Mouse (Mus musculus) stomach, postnatal 0 days (tissue): Measurements from ENCODE around the gene Slc25a19. TPM values are rescaled to one million over a fixed set of nuclear protein-coding genes. Genes with fewer than 3 reads are reported as not detected.

Source experiments
- ATAC-seq: fragments of 200-750 bp; cut with Nextera tagmentation; 2 replicates; pipeline ENCODE4 v1.8.0; 2017; ENCODE audit not compliant: low FRiP score, low TSS enrichment
- DNase-seq: peaks from one replicate; pipeline ENCODE4 v3.0.0-alpha.2; 2016; ENCODE audit warnings: low spot score
- H3K27ac ChIP-seq: fragments of 300-500 bp; sonication (generic); replicated peaks from 2 replicates; pipeline ENCODE4 v1.5.1; 2014; ENCODE audit warnings: mild to moderate bottlenecking, control low read depth
- H3K27me3 ChIP-seq: fragments of 300-500 bp; sonication (generic); 2 replicates; pipeline ENCODE4 v1.6.1; 2014; ENCODE audit warnings: low read length; ENCODE audit not compliant: control insufficient read depth, insufficient read depth
- H3K36me3 ChIP-seq: fragments of 300-500 bp; sonication (generic); 2 replicates; pipeline ENCODE4 v1.6.1; 2014; ENCODE audit warnings: low read length, mixed read lengths; ENCODE audit not compliant: control insufficient read depth, insufficient read depth
- H3K4me1 ChIP-seq: fragments of 300-500 bp; sonication (generic); replicated peaks from 2 replicates; pipeline ENCODE4 v1.6.1; 2014; ENCODE audit warnings: antibody characterized with exemption; ENCODE audit not compliant: control insufficient read depth, insufficient read depth
- H3K4me2 ChIP-seq: fragments of 300-500 bp; sonication (generic); replicated peaks from 2 replicates; pipeline ENCODE4 v1.6.1; 2014; ENCODE audit warnings: low read depth, mild to moderate bottlenecking, control low read depth, moderate library complexity
- H3K4me3 ChIP-seq: fragments of 300-500 bp; sonication (generic); 2 replicates; pipeline ENCODE4 v1.5.1; 2014; ENCODE audit warnings: low read depth, low read length, control low read depth
- H3K9ac ChIP-seq: fragments of 300-500 bp; sonication (generic); 2 replicates; pipeline ENCODE4 v1.6.1; 2014; ENCODE audit warnings: mild to moderate bottlenecking, low read length, control low read depth, mixed read lengths
- H3K9me3 ChIP-seq: fragments of 300-500 bp; sonication (generic); 2 replicates; pipeline ENCODE4 v1.6.1; 2016; ENCODE audit warnings: low read length; ENCODE audit not compliant: control insufficient read depth
- CTCF ChIP-seq: IDR thresholded peaks from 2 replicates; pipeline ENCODE4 v1.5.1; 2016; ENCODE audit warnings: antibody characterized with exemption, low read depth, mild to moderate bottlenecking, moderate library complexity
- EP300 ChIP-seq: optimal IDR thresholded peaks from 2 replicates; pipeline ENCODE3; 2016; ENCODE audit warnings: antibody characterized with exemption
- WGBS: fragments of 180-500 bp; shearing (Covaris S2); extraction: QIAGEN DNeasy Blood & Tissue Kit; methylation state at CpG from one replicate; pipeline ENCODE4 v1.1.7; 2014; 5-methylcytosine and 5-hydroxymethylcytosine counted together
- polyA plus RNA-seq: library from polyadenylated mRNA; unstranded; fragments of >200 nt; fragmentation: Nextera tagmentation; extraction: Ambion mirVana; gene quantifications from 2 replicates; pipeline ENCODE4 v1.2.1, GENCODE M21; 2015

Slc25a19 gene
- polyA plus RNA-seq, 1 experiment from 2014 or later, result 14.0 TPM

- ATAC-seq, result no peak
- TF ChIP-seq EP300, result no peak
- TF ChIP-seq CTCF, result no peak
- no peak for DNase-seq
- H3K9me3 ChIP-seq, result no peaks in the 10 kb centered on the region
- H3K27me3 ChIP-seq, result no peaks in the 10 kb centered on the region
- H3K9ac ChIP-seq, result no peak overlapping the region
- H3K4me2 ChIP-seq, result no peak overlapping the region
- WGBS, result 56% methylated on average over 6 of the region's 6 CpGs
- H3K27ac ChIP-seq, result no peak overlapping the region
- peaks cover 5% of the 10 kb centered on the region; the same call in 1 of the 2 replicates for H3K4me1 ChIP-seq
- peaks cover 18% of the 10 kb centered on the region; the same call in 1 of the 2 replicates for H3K36me3 ChIP-seq
- no peak overlapping the region; the same call in 1 of the 2 replicates for H3K4me3 ChIP-seq
These were observed 16.9 kb downstream of the Slc25a19 start for GRCm38 (mm10) chr11:115611173-115611572.

GRCm38 (mm10) chr11:115609576-115609975 lies 18.5 kb downstream of the Slc25a19 start:
- Histone ChIP-seq H3K4me2 (no peak overlapping the region), H3K4me1 (peaks cover 5% of the 10 kb centered on the region; the same call in 1 of the 2 replicates), H3K9me3 (no peaks in the 10 kb centered on the region), H3K4me3 (no peak overlapping the region), H3K27me3 (no peaks in the 10 kb centered on the region), H3K9ac (no peak overlapping the region), H3K36me3 (peaks cover 18% of the 10 kb centered on the region; the same call in 1 of the 2 replicates), H3K27ac (no peak overlapping the region)
- TF ChIP-seq EP300 (no peak), CTCF (no peak)
- DNase-seq (no peak), ATAC-seq (no peak)
- WGBS, result 56% methylated on average over 3 of the region's 3 CpGs

GRCm38 (mm10) chr11:115608421-115609399 lies 19.4 kb downstream of the Slc25a19 start:
- ATAC-seq (no peak), DNase-seq (no peak)
- peaks cover 5% of the 10 kb centered on the region; the same call in 1 of the 2 replicates for H3K4me1 ChIP-seq
- H3K27me3 ChIP-seq, result no peaks in the 10 kb centered on the region
- no peak overlapping the region for H3K9ac ChIP-seq
- H3K36me3 ChIP-seq, result peaks cover 18% of the 10 kb centered on the region; the same call in 1 of the 2 replicates
- H3K27ac ChIP-seq, result no peak overlapping the region
- WGBS, result 76% methylated on average over 23 of the region's 23 CpGs
- H3K4me3 ChIP-seq, result no peak overlapping the region
- TF ChIP-seq EP300 (no peak), CTCF (no peak)
- no peaks in the 10 kb centered on the region for H3K9me3 ChIP-seq
- no peak overlapping the region for H3K4me2 ChIP-seq

GRCm38 (mm10) chr11:115606733-115607132 lies 21.4 kb downstream of the Slc25a19 start:
- H3K4me3 ChIP-seq, result no peak overlapping the region
- TF ChIP-seq EP300 (no peak), CTCF (no peak)
- no peak overlapping the region for H3K4me2 ChIP-seq
- H3K27me3 ChIP-seq, result no peaks in the 10 kb centered on the region
- no peak overlapping the region for H3K9ac ChIP-seq
- H3K36me3 ChIP-seq, result peaks cover 18% of the 10 kb centered on the region; the same call in 1 of the 2 replicates
- H3K27ac ChIP-seq, result no peak overlapping the region
- no peaks in the 10 kb centered on the region for H3K9me3 ChIP-seq
- H3K4me1 ChIP-seq, result peaks cover 3% of the 10 kb centered on the region; the same call in 1 of the 2 replicates
- ATAC-seq, result no peak
- no peak for DNase-seq
- WGBS, result 94% methylated on average over 18 of the region's 18 CpGs

GRCm38 (mm10) chr11:115604304-115604696 lies 23.8 kb downstream of the Slc25a19 start:
- WGBS, result 2% methylated on average over 26 of the region's 26 CpGs
- Histone ChIP-seq H3K4me1 (no peaks in the 10 kb centered on the region), H3K27me3 (no peaks in the 10 kb centered on the region), H3K4me3 (peak overlapping the region; percentile 96), H3K27ac (peak overlapping the region; percentile 94), H3K4me2 (peak overlapping the region; percentile 90), H3K9ac (peak overlapping the region; percentile 94), H3K9me3 (no peaks in the 10 kb centered on the region), H3K36me3 (peaks cover 18% of the 10 kb centered on the region; the same call in 1 of the 2 replicates)
- no peak for TF ChIP-seq EP300
- no peak for TF ChIP-seq CTCF
- DNase-seq (no peak), ATAC-seq (peak; percentile 14; the same call in 1 of the 2 replicates)
